Mouse (Mus musculus): ENCODE results near the gene Slc30a9.

- TF ChIP-seq GATA1 (IDR thresholded peaks at IDR 0.05; ENCODE audit: low read length) (no peak), TAL1 (IDR thresholded peaks at IDR 0.05; ENCODE audit: low read length) (no peak)
Observed at GRCm38 (mm10) chr5:67401612-67402011, 94.9 kb downstream of the Slc30a9 start.

Data from erythroblast, embryonic 14.5 days (primary cell).